Mouse (Mus musculus) midbrain, embryonic 13.5 days (tissue): Measurements from ENCODE around the gene Gm42791. TPM values are rescaled to one million over a fixed set of nuclear protein-coding genes. Genes with fewer than 3 reads are reported as not detected.

Source experiments
- ATAC-seq: fragments of 200-750 bp; cut with Nextera tagmentation; 2 replicates; pipeline ENCODE4 v1.8.0; 2017; ENCODE audit warnings: mild to moderate bottlenecking, moderate TSS enrichment, moderate library complexity
- H3K27ac ChIP-seq: fragments of 300-500 bp; sonication (generic); 2 replicates; pipeline ENCODE4 v1.5.1; 2015; ENCODE audit warnings: inconsistent platforms, mild to moderate bottlenecking, moderate library complexity
- H3K27me3 ChIP-seq: fragments of 300-500 bp; sonication (generic); 2 replicates; pipeline ENCODE4 v1.6.1; 2015; ENCODE audit warnings: mild to moderate bottlenecking, inconsistent platforms
- H3K36me3 ChIP-seq: fragments of 300-500 bp; sonication (generic); 2 replicates; pipeline ENCODE4 v1.6.1; 2015; ENCODE audit warnings: mild to moderate bottlenecking, inconsistent platforms
- H3K4me1 ChIP-seq: fragments of 300-500 bp; sonication (generic); replicated peaks from 2 replicates; pipeline ENCODE4 v1.6.1; 2015; ENCODE audit warnings: inconsistent platforms
- H3K4me2 ChIP-seq: fragments of 300-500 bp; sonication (generic); replicated peaks from 2 replicates; pipeline ENCODE4 v1.6.1; 2015; ENCODE audit warnings: moderate library complexity, mild to moderate bottlenecking, inconsistent platforms
- H3K4me3 ChIP-seq: fragments of 300-500 bp; sonication (generic); replicated peaks from 2 replicates; pipeline ENCODE4 v1.5.1; 2015; ENCODE audit warnings: mild to moderate bottlenecking, inconsistent platforms
- H3K9ac ChIP-seq: fragments of 300-500 bp; sonication (generic); replicated peaks from 2 replicates; pipeline ENCODE4 v1.6.1; 2015; ENCODE audit warnings: mild to moderate bottlenecking, inconsistent platforms
- H3K9me3 ChIP-seq: fragments of 300-500 bp; sonication (generic); 2 replicates; pipeline ENCODE4 v1.6.1; 2016; ENCODE audit warnings: mild to moderate bottlenecking, inconsistent platforms
- WGBS: fragments of 180-500 bp; shearing (Covaris S2); methylation state at CpG from one replicate; pipeline ENCODE4 v1.1.7; 2015; 5-methylcytosine and 5-hydroxymethylcytosine counted together
- polyA plus RNA-seq: library from polyadenylated mRNA; unstranded; fragments of >200 nt; fragmentation: Nextera tagmentation; extraction: Ambion mirVana; gene quantifications from 2 replicates; pipeline ENCODE4 v1.2.1, GENCODE M21; 2015

Gm42791 gene
- polyA plus RNA-seq, 1 experiment from 2014 or later = 2.0 TPM

GRCm38 (mm10) chr5:148992598-148992997, 2.3 kb downstream of the Gm42791 start:
- Histone ChIP-seq H3K36me3 (peaks cover 4% of the 10 kb centered on the region; the same call in 1 of the 2 replicates), H3K4me2 (no peak overlapping the region), H3K27ac (no peak overlapping the region), H3K9me3 (peaks cover 11% of the 10 kb centered on the region; the same call in 1 of the 2 replicates), H3K4me3 (no peak overlapping the region), H3K4me1 (peaks cover 22% of the 10 kb centered on the region), H3K27me3 (no peaks in the 10 kb centered on the region), H3K9ac (no peak overlapping the region)
- WGBS = 98% methylated on average over 11 of the region's 11 CpGs
- no peak for ATAC-seq

GRCm38 (mm10) chr5:148990891-148991311, 4.0 kb downstream of the Gm42791 start:
- Histone ChIP-seq H3K36me3 (peaks cover 4% of the 10 kb centered on the region; the same call in 1 of the 2 replicates), H3K27ac (no peak overlapping the region), H3K9me3 (peaks cover 11% of the 10 kb centered on the region; the same call in 1 of the 2 replicates), H3K9ac (no peak overlapping the region), H3K27me3 (no peaks in the 10 kb centered on the region), H3K4me2 (no peak overlapping the region), H3K4me3 (no peak overlapping the region), H3K4me1 (peaks cover 15% of the 10 kb centered on the region)
- ATAC-seq = no peak
- 82% methylated on average over 12 of the region's 12 CpGs for WGBS

- Histone ChIP-seq H3K4me1 (peaks cover 5% of the 10 kb centered on the region), H3K9me3 (peaks cover 11% of the 10 kb centered on the region; the same call in 1 of the 2 replicates), H3K27ac (no peak overlapping the region), H3K36me3 (peaks cover 4% of the 10 kb centered on the region; the same call in 1 of the 2 replicates), H3K4me3 (no peak overlapping the region), H3K4me2 (no peak overlapping the region), H3K27me3 (no peaks in the 10 kb centered on the region), H3K9ac (no peak overlapping the region)
- ATAC-seq = no peak
- WGBS = 86% methylated on average over 7 of the region's 7 CpGs
Observed at GRCm38 (mm10) chr5:148989480-148989879, 5.5 kb downstream of the Gm42791 start.

GRCm38 (mm10) chr5:148984961-148985360, 10.0 kb downstream of the Gm42791 start:
- Histone ChIP-seq H3K4me2 (no peak overlapping the region), H3K4me3 (no peak overlapping the region), H3K4me1 (no peaks in the 10 kb centered on the region), H3K27me3 (no peaks in the 10 kb centered on the region), H3K27ac (no peak overlapping the region), H3K9me3 (peaks cover 15% of the 10 kb centered on the region; the same call in 1 of the 2 replicates), H3K36me3 (peaks cover 4% of the 10 kb centered on the region; the same call in 1 of the 2 replicates), H3K9ac (no peak overlapping the region)
- 42% methylated on average over 13 of the region's 13 CpGs for WGBS
- ATAC-seq = no peak

- Histone ChIP-seq H3K9me3 (peaks cover 10% of the 10 kb centered on the region; the same call in 1 of the 2 replicates), H3K9ac (no peak overlapping the region), H3K4me1 (no peaks in the 10 kb centered on the region), H3K36me3 (peaks cover 4% of the 10 kb centered on the region; the same call in 1 of the 2 replicates), H3K27me3 (no peaks in the 10 kb centered on the region), H3K4me3 (no peak overlapping the region), H3K27ac (no peak overlapping the region), H3K4me2 (no peak overlapping the region)
- WGBS = 100% methylated on average over 1 of the region's 1 CpGs
- ATAC-seq = no peak
Observed at GRCm38 (mm10) chr5:148983696-148984095, 11.3 kb downstream of the Gm42791 start.

- Histone ChIP-seq H3K4me3 (no peak overlapping the region), H3K4me1 (peaks cover 2% of the 10 kb centered on the region), H3K9me3 (peaks cover 8% of the 10 kb centered on the region; the same call in 1 of the 2 replicates), H3K9ac (no peak overlapping the region), H3K27ac (no peak overlapping the region), H3K4me2 (no peak overlapping the region), H3K27me3 (no peaks in the 10 kb centered on the region), H3K36me3 (peaks cover 4% of the 10 kb centered on the region; the same call in 1 of the 2 replicates)
- no peak for ATAC-seq
- WGBS = 82% methylated on average over 12 of the region's 12 CpGs
Observed at GRCm38 (mm10) chr5:148983108-148983664, 11.8 kb downstream of the Gm42791 start.

- Histone ChIP-seq H3K9me3 (0 out of 2 replicates have a peak, but pooled peaks cover 3% of the 10 kb centered on the region), H3K27me3 (no peaks in the 10 kb centered on the region), H3K4me2 (no peak overlapping the region), H3K27ac (no peak overlapping the region), H3K4me3 (no peak overlapping the region), H3K9ac (no peak overlapping the region), H3K36me3 (no peaks in the 10 kb centered on the region), H3K4me1 (peaks cover 10% of the 10 kb centered on the region)
- no peak for ATAC-seq
- 94% methylated on average over 7 of the region's 7 CpGs for WGBS
Observed at GRCm38 (mm10) chr5:148982396-148982795, 12.6 kb downstream of the Gm42791 start.

GRCm38 (mm10) chr5:148980607-148981006, 14.3 kb downstream of the Gm42791 start:
- no peaks in the 10 kb centered on the region for H3K36me3 ChIP-seq
- no peaks in the 10 kb centered on the region for H3K27me3 ChIP-seq
- H3K9ac ChIP-seq = no peak overlapping the region
- 0 out of 2 replicates have a peak, but pooled peaks cover 3% of the 10 kb centered on the region for H3K9me3 ChIP-seq
- H3K27ac ChIP-seq = no peak overlapping the region
- ATAC-seq = no peak
- H3K4me2 ChIP-seq = no peak overlapping the region
- H3K4me1 ChIP-seq = peaks cover 10% of the 10 kb centered on the region
- no peak overlapping the region for H3K4me3 ChIP-seq
- 61% methylated on average over 6 of the region's 6 CpGs for WGBS

GRCm38 (mm10) chr5:148978458-148979165, 16.3 kb downstream of the Gm42791 start:
- H3K9ac ChIP-seq = no peak overlapping the region
- no peak overlapping the region for H3K4me2 ChIP-seq

GRCm38 (mm10) chr5:148977698-148978457, 17.1 kb downstream of the Gm42791 start:
- ATAC-seq = no peak
- no peaks in the 10 kb centered on the region for H3K36me3 ChIP-seq
- H3K9ac ChIP-seq = no peak overlapping the region
- H3K4me2 ChIP-seq = no peak overlapping the region
- H3K4me3 ChIP-seq = no peak overlapping the region
- 25% methylated on average over 14 of the region's 14 CpGs for WGBS
- H3K27me3 ChIP-seq = no peaks in the 10 kb centered on the region
- no peaks in the 10 kb centered on the region for H3K9me3 ChIP-seq
- peaks cover 17% of the 10 kb centered on the region for H3K4me1 ChIP-seq
- H3K27ac ChIP-seq = no peak overlapping the region

More at GRCm38 (mm10) chr5:148978458-148979165, 16.3 kb downstream of the Gm42791 start:
- no peak overlapping the region; the same call in 1 of the 2 replicates for H3K27ac ChIP-seq
- no peak overlapping the region for H3K4me3 ChIP-seq
- 69% methylated on average over 18 of the region's 18 CpGs for WGBS
- 0 out of 2 replicates have a peak, but pooled peaks cover under 1% of the 10 kb centered on the region for H3K9me3 ChIP-seq
- ATAC-seq = no peak
- H3K27me3 ChIP-seq = no peaks in the 10 kb centered on the region
- peaks cover 10% of the 10 kb centered on the region for H3K4me1 ChIP-seq
- H3K36me3 ChIP-seq = no peaks in the 10 kb centered on the region

- no peak overlapping the region for H3K4me3 ChIP-seq
- H3K27ac ChIP-seq = no peak overlapping the region
- ATAC-seq = no peak
- H3K9ac ChIP-seq = no peak overlapping the region
- H3K9me3 ChIP-seq = no peaks in the 10 kb centered on the region
- WGBS = 91% methylated on average over 8 of the region's 8 CpGs
- no peaks in the 10 kb centered on the region for H3K27me3 ChIP-seq
- H3K36me3 ChIP-seq = no peaks in the 10 kb centered on the region
- no peak overlapping the region for H3K4me2 ChIP-seq
- peaks cover 19% of the 10 kb centered on the region for H3K4me1 ChIP-seq
Observed at GRCm38 (mm10) chr5:148976876-148977275, 18.1 kb downstream of the Gm42791 start.

- 95% methylated on average over 12 of the region's 12 CpGs for WGBS
Observed at GRCm38 (mm10) chr5:148975035-148975434, 19.9 kb downstream of the Gm42791 start.

More at GRCm38 (mm10) chr5:148975035-148975434, 19.9 kb downstream of the Gm42791 start:
- Histone ChIP-seq H3K9me3 (no peaks in the 10 kb centered on the region), H3K27ac (no peak overlapping the region), H3K4me1 (peaks cover 19% of the 10 kb centered on the region), H3K27me3 (no peaks in the 10 kb centered on the region), H3K4me2 (no peak overlapping the region), H3K36me3 (no peaks in the 10 kb centered on the region), H3K9ac (no peak overlapping the region), H3K4me3 (no peak overlapping the region)
- ATAC-seq = no peak
